In the genomic region with DNA sequence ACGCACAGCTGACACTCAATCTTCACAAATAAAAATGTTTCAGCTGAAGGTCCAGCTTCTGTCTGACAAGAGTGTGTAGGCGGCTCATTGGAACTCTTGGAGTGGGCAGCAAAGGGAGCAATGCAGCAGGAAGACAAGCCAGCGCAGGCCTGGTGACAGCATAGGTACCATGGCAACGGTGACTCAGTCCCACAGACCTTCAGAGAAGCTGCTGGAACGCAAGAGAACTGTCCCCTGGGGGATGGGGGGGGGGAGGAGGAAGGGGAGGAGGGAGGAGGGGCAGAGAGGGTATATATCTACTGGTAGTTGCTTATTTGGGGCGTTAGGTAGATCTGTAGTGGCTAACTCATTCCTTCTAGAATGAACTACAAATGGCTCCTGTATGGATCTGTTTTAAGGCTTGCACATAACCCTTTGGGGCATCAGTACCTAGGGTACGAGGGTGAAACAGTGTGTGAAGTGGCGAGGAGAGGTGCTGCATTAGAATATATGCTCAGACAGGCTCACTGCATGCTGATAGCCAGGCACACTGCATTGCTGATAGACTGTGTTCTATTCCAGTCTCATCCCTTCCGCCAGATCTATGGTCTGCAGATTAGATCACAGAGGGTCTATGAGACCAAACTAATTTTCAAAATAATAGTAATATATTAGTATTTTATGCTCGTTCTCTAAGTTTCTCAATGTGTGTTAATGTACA, we compare ENCODE assay signal across 8 mouse cellular contexts. TPM values are rescaled to one million over a fixed set of nuclear protein-coding genes. Genes with fewer than 3 reads are reported as not detected.
A peak's percentile ranks its signal among the peaks of the same experiment; 100 is the strongest.
DNase-seq lines count a peak whose midpoint lies in the region; ATAC-seq and TF ChIP-seq lines count a peak whose summit lies in the region.

No protein-coding gene starts in this region.

- no peaks in the 10 kb centered on the region for H3K36me3 ChIP-seq in intestine, embryonic 15.5 days
- H3K36me3 ChIP-seq in intestine, postnatal 0 days (ENCODE audit: control insufficient read depth, insufficient read depth), result peaks cover 4% of the 10 kb centered on the region; the same call in 1 of the 2 replicates
- no peaks in the 10 kb centered on the region for H3K36me3 ChIP-seq in heart, postnatal 0 days (replicated peaks; ENCODE audit: control insufficient read depth, insufficient read depth, low read length)
- H3K36me3 ChIP-seq in neural tube, embryonic 13.5 days, result peaks cover 15% of the 10 kb centered on the region; the same call in 1 of the 2 replicates

- H3K27ac ChIP-seq in intestine, embryonic 15.5 days, result no peak overlapping the region
- no peak overlapping the region for H3K27ac ChIP-seq in intestine, postnatal 0 days (ENCODE audit: low read depth, low read length)
- H3K27ac ChIP-seq in embryonic fibroblast, embryonic 13.5 days (ENCODE audit: insufficient read depth, low read length), result peak overlapping the region; percentile 89
- no peak overlapping the region for H3K27ac ChIP-seq in heart, postnatal 0 days (ENCODE audit: low read depth)
- H3K27ac ChIP-seq in neural tube, embryonic 13.5 days (replicated peaks), result peak overlapping the region; percentile 38; the same call in 1 of the 2 replicates

- WGBS in intestine, embryonic 15.5 days, result 53% methylated on average over 10 of the region's 10 CpGs
- WGBS in intestine, postnatal 0 days, result 49% methylated on average over 10 of the region's 10 CpGs
- WGBS in heart, postnatal 0 days, result 23% methylated on average over 10 of the region's 10 CpGs
- WGBS in neural tube, embryonic 13.5 days, result 45% methylated on average over 10 of the region's 10 CpGs

- ATAC-seq in intestine, embryonic 15.5 days, result 0 out of 2 replicates have a peak, but pooled peaks have one; percentile 49
- no peak for ATAC-seq in intestine, postnatal 0 days
- peak; percentile 88 for ATAC-seq in heart, postnatal 0 days (ENCODE audit: insufficient read depth, low read depth)
- ATAC-seq in neural tube, embryonic 13.5 days (ENCODE audit: low read depth), result peak; percentile 88

- no peak overlapping the region for H3K4me3 ChIP-seq in intestine, embryonic 15.5 days (replicated peaks)
- no peak overlapping the region for H3K4me3 ChIP-seq in intestine, postnatal 0 days (ENCODE audit: low read depth, low read length)
- H3K4me3 ChIP-seq in embryonic fibroblast, embryonic 13.5 days (ENCODE audit: insufficient read depth, low read length), result no peak overlapping the region
- no peak overlapping the region for H3K4me3 ChIP-seq in heart, postnatal 0 days (ENCODE audit: low read depth, low read length)
- H3K4me3 ChIP-seq in neural tube, embryonic 13.5 days, result no peak overlapping the region

- H3K4me2 ChIP-seq in intestine, embryonic 15.5 days (replicated peaks), result no peak overlapping the region
- H3K4me2 ChIP-seq in intestine, postnatal 0 days (replicated peaks; ENCODE audit: low read depth), result no peak overlapping the region
- H3K4me2 ChIP-seq in heart, postnatal 0 days (ENCODE audit: low read depth, low read length), result no peak overlapping the region
- H3K4me2 ChIP-seq in neural tube, embryonic 13.5 days, result no peak overlapping the region

- H3K9me3 ChIP-seq in intestine, embryonic 15.5 days, result no peaks in the 10 kb centered on the region
- H3K9me3 ChIP-seq in intestine, postnatal 0 days (ENCODE audit: control insufficient read depth), result no peaks in the 10 kb centered on the region
- H3K9me3 ChIP-seq in heart, postnatal 0 days (replicated peaks; ENCODE audit: control insufficient read depth, low read length), result no peaks in the 10 kb centered on the region
- no peaks in the 10 kb centered on the region for H3K9me3 ChIP-seq in neural tube, embryonic 13.5 days

- no peak overlapping the region for H3K9ac ChIP-seq in intestine, embryonic 15.5 days
- H3K9ac ChIP-seq in intestine, postnatal 0 days (ENCODE audit: low read depth, low read length), result no peak overlapping the region
- no peak overlapping the region for H3K9ac ChIP-seq in heart, postnatal 0 days (replicated peaks; ENCODE audit: low read depth, low read length)
- H3K9ac ChIP-seq in neural tube, embryonic 13.5 days, result peak overlapping the region; percentile 43; the same call in 1 of the 2 replicates

- TF ChIP-seq CTCF in intestine, postnatal 0 days (IDR thresholded peaks at IDR 0.05; ENCODE audit: low read depth), result no peak
- no peak for TF ChIP-seq CTCF in embryonic fibroblast, embryonic 13.5 days (IDR thresholded peaks at IDR 0.05; ENCODE audit: borderline replicate concordance, insufficient read depth, low read length)
- TF ChIP-seq CTCF in heart, postnatal 0 days (IDR thresholded peaks at IDR 0.05; ENCODE audit: low read depth), result no peak

- H3K27me3 ChIP-seq in intestine, embryonic 15.5 days (replicated peaks), result no peaks in the 10 kb centered on the region
- H3K27me3 ChIP-seq in intestine, postnatal 0 days (replicated peaks; ENCODE audit: control insufficient read depth, insufficient read depth, low read length), result no peaks in the 10 kb centered on the region
- no peaks in the 10 kb centered on the region for H3K27me3 ChIP-seq in heart, postnatal 0 days (ENCODE audit: control insufficient read depth, insufficient read depth, low read length)
- no peaks in the 10 kb centered on the region for H3K27me3 ChIP-seq in neural tube, embryonic 13.5 days

- DNase-seq in adrenal gland, adult (ENCODE audit: inconsistent age in 2 of 2, low spot score in 1 of 2), result peak; percentile 93 to 95
- peak; percentile 68 for DNase-seq in heart, postnatal 0 days (ENCODE audit: low spot score)
- peak; percentile 36 to 95 for DNase-seq in left cerebral cortex, adult 8-10 months (ENCODE audit: low spot score in 2 of 2)
- no peak for DNase-seq in thymus, postnatal 25 days

- H3K4me1 ChIP-seq in intestine, embryonic 15.5 days (replicated peaks), result 0 out of 2 replicates have a peak, but pooled peaks cover 4% of the 10 kb centered on the region
- H3K4me1 ChIP-seq in intestine, postnatal 0 days (replicated peaks; ENCODE audit: control insufficient read depth, insufficient read depth, low read length), result no peaks in the 10 kb centered on the region
- H3K4me1 ChIP-seq in embryonic fibroblast, embryonic 13.5 days (ENCODE audit: control insufficient read depth, insufficient read depth, low read length), result peaks cover 3% of the 10 kb centered on the region
- H3K4me1 ChIP-seq in heart, postnatal 0 days (ENCODE audit: control insufficient read depth, insufficient read depth), result peaks cover 6% of the 10 kb centered on the region
- H3K4me1 ChIP-seq in neural tube, embryonic 13.5 days (replicated peaks), result peaks cover 9% of the 10 kb centered on the region

- TF ChIP-seq POLR2A in embryonic fibroblast, embryonic 13.5 days (IDR thresholded peaks at IDR 0.05; ENCODE audit: low read depth, low read length), result peak; percentile 23; the same call in 1 of the 2 replicates

- no peak for TF ChIP-seq EP300 in heart, postnatal 0 days (IDR thresholded peaks at IDR 0.05; ENCODE audit: low read depth)

RNA-seq across cellular contexts. Expression of gene Ttc3, which starts 8.1 kb away (rescaled TPM):
- 134 and 183 TPM in 2 replicates for polyA plus RNA-seq in intestine, embryonic 15.5 days (2015; fragmentation: Nextera tagmentation; extraction: Ambion mirVana)
- 55.2 and 56.6 TPM in 2 replicates for polyA plus RNA-seq in intestine, postnatal 0 days (2015; fragmentation: Nextera tagmentation; extraction: Ambion mirVana)
- 140 and 167 TPM in 2 replicates for polyA plus RNA-seq in embryonic fibroblast, embryonic 13.5 days (2011; ENCODE audit: insufficient read length, low read depth, missing spikeins)
- 159 and 178 TPM in 2 replicates for total RNA-seq in heart, postnatal 0 days (2014; rRNA removed; ENCODE audit: low replicate concordance)
- polyA plus RNA-seq in heart, postnatal 0 days (2015; fragmentation: Nextera tagmentation; extraction: Ambion mirVana), result 121 and 133 TPM in 2 replicates
- 100 to 1,000 TPM; 777 to 872 (median 832) TPM for total RNA-seq in left cerebral cortex, adult 8-10 months (2022)
- 749 and 805 TPM in 2 replicates for polyA plus RNA-seq in neural tube, embryonic 13.5 days (2015; fragmentation: Nextera tagmentation; extraction: Ambion mirVana)

RNA-seq across cellular contexts. Expression of gene Pigp, which starts 9.3 kb away (rescaled TPM):
- polyA plus RNA-seq in intestine, embryonic 15.5 days (2015; fragmentation: Nextera tagmentation; extraction: Ambion mirVana), result 120 and 124 TPM in 2 replicates
- 165 and 173 TPM in 2 replicates for polyA plus RNA-seq in intestine, postnatal 0 days (2015; fragmentation: Nextera tagmentation; extraction: Ambion mirVana)
- 64.3 and 65.4 TPM in 2 replicates for polyA plus RNA-seq in embryonic fibroblast, embryonic 13.5 days (2011; ENCODE audit: insufficient read length, low read depth, missing spikeins)
- 134 and 146 TPM in 2 replicates for total RNA-seq in heart, postnatal 0 days (2014; rRNA removed; ENCODE audit: low replicate concordance)
- polyA plus RNA-seq in heart, postnatal 0 days (2015; fragmentation: Nextera tagmentation; extraction: Ambion mirVana), result 229 and 244 TPM in 2 replicates
- total RNA-seq in left cerebral cortex, adult 8-10 months (2022), result 10 to 100 TPM; 43.9 to 49.4 (median 46.0) TPM
- polyA plus RNA-seq in neural tube, embryonic 13.5 days (2015; fragmentation: Nextera tagmentation; extraction: Ambion mirVana), result 144 TPM in 2 replicates

RNA-seq across cellular contexts. Expression of gene Ripply3, which starts 34.1 kb away (rescaled TPM):
- 4.4 and 4.7 TPM in 2 replicates for polyA plus RNA-seq in intestine, embryonic 15.5 days (2015; fragmentation: Nextera tagmentation; extraction: Ambion mirVana)
- 2.7 and 3.1 TPM in 2 replicates for polyA plus RNA-seq in intestine, postnatal 0 days (2015; fragmentation: Nextera tagmentation; extraction: Ambion mirVana)
- 0.46 TPM in 1 of 2 replicates, not detected in the other for polyA plus RNA-seq in embryonic fibroblast, embryonic 13.5 days (2011; ENCODE audit: insufficient read length, low read depth, missing spikeins)
- total RNA-seq in heart, postnatal 0 days (2014; rRNA removed; ENCODE audit: low replicate concordance), result 3.9 and 4.6 TPM in 2 replicates
- polyA plus RNA-seq in heart, postnatal 0 days (2015; fragmentation: Nextera tagmentation; extraction: Ambion mirVana), result 4.5 and 5.3 TPM in 2 replicates
- total RNA-seq in left cerebral cortex, adult 8-10 months (2022), result under 1 TPM in 2 of 4 experiments, not detected in 2; 0.21 to 0.23 TPM
- polyA plus RNA-seq in neural tube, embryonic 13.5 days (2015; fragmentation: Nextera tagmentation; extraction: Ambion mirVana), result 2.3 and 2.6 TPM in 2 replicates

RNA-seq across cellular contexts. Expression of gene Hlcs, which starts 49.0 kb away (rescaled TPM):
- 7.7 and 8.3 TPM in 2 replicates for polyA plus RNA-seq in intestine, embryonic 15.5 days (2015; fragmentation: Nextera tagmentation; extraction: Ambion mirVana)
- polyA plus RNA-seq in intestine, postnatal 0 days (2015; fragmentation: Nextera tagmentation; extraction: Ambion mirVana), result 2.8 and 3.6 TPM in 2 replicates
- polyA plus RNA-seq in embryonic fibroblast, embryonic 13.5 days (2011; ENCODE audit: insufficient read length, low read depth, missing spikeins), result 6.6 and 7.0 TPM in 2 replicates
- 3.3 and 4.6 TPM in 2 replicates for total RNA-seq in heart, postnatal 0 days (2014; rRNA removed; ENCODE audit: low replicate concordance)
- 5.5 and 5.6 TPM in 2 replicates for polyA plus RNA-seq in heart, postnatal 0 days (2015; fragmentation: Nextera tagmentation; extraction: Ambion mirVana)
- 10 to 100 TPM; 18.8 to 22.9 (median 21.6) TPM for total RNA-seq in left cerebral cortex, adult 8-10 months (2022)
- 7.9 TPM in 2 replicates for polyA plus RNA-seq in neural tube, embryonic 13.5 days (2015; fragmentation: Nextera tagmentation; extraction: Ambion mirVana)

Comparison
In these comparisons a context has a peak if more than half of its experiments do, and no peak if none do; other contexts are left out.
1. H3K27ac ChIP-seq: peak in embryonic fibroblast, embryonic 13.5 days (single experiment) and neural tube, embryonic 13.5 days (single experiment); none in intestine, embryonic 15.5 days (single experiment), intestine, postnatal 0 days (single experiment) and heart, postnatal 0 days (single experiment).